Mouse (Mus musculus): Measurements from ENCODE around the gene Slc30a10. TPM values are rescaled to one million over a fixed set of nuclear protein-coding genes. Genes with fewer than 3 reads are reported as not detected.

Slc30a10 gene
- total and polyA plus RNA-seq, 3 experiments: not detected

DNA sequence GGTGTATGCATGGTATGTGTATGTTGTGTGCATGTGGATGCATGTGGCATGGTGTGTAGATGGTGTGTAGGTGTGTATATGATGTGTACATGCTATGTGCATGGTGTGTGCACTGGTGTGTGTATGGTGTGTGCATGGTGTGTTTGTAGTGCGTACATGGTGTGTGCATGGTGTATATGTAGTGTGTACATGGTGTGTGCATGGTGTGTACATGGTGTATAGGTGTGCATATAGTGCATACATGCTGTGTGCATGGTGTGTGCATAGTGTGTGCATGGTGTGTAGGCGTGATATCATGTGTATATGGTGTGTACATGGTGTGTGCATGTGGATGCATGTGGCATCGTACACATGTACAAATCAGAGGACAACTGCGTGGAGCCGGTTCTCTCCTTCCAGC, 56.7 kb downstream of the Slc30a10 start:
- Histone ChIP-seq H3K4me1 (ENCODE audit: control insufficient read depth in 1 of 2, insufficient read depth in 2 of 2) (no peaks in the 10 kb centered on the region), H3K4me3 (replicated peaks in 1 of 3; ENCODE audit: low read depth in 2 of 3, low read length in 2 of 3, poor library complexity in 1 of 3) (no peak overlapping the region), H3K27ac (ENCODE audit: insufficient read depth, low read depth) (no peak overlapping the region)

DNA sequence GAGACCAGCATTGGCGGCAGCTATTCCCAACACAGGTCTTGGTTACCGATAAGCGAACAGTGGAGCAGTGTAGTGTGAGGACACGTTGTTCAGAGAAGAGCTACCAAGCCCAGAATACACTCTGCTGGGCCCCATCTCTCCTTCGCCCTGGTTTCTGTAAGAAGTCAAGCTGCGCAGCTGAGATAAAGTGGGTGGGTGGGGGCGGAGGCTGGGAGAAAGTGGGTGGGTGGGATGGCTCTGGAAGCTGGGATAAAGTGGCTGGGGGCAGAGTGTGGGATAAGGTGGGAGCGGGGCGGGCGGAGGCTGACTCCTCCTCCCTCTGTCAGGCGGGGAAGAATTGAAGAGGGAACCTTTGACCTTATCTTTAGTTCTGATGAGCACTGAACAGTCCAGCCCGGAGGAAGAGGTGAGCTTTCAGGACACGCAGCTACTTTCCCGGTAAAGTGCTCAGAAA, 60.9 kb downstream of the Slc30a10 start:
- Histone ChIP-seq H3K4me3 (replicated peaks in 1 of 3; ENCODE audit: low read depth in 2 of 3, low read length in 2 of 3, poor library complexity in 1 of 3) (no peak overlapping the region), H3K4me1 (ENCODE audit: control insufficient read depth in 1 of 2, insufficient read depth in 2 of 2) (peaks cover 0 to 13% of the 10 kb centered on the region in 2 experiments; a peak in 2 of 4 replicates), H3K9me3 (replicated peaks; ENCODE audit: low read length) (no peaks in the 10 kb centered on the region), H3K27me3 (replicated peaks) (no peaks in the 10 kb centered on the region), H3K9ac (ENCODE audit: insufficient read depth, low read depth) (no peak overlapping the region), H3K36me3 (replicated peaks in 1 of 2; ENCODE audit: control insufficient read depth in 1 of 2, insufficient read depth in 1 of 2, low read length in 1 of 2) (no peaks in the 10 kb centered on the region), H3K79me2 (replicated peaks; ENCODE audit: control insufficient read depth, extremely low read depth, insufficient read depth, poor library complexity, severe bottlenecking) (no peaks in the 10 kb centered on the region), H3K27ac (ENCODE audit: insufficient read depth, low read depth) (no peak overlapping the region), H3K4me2 (ENCODE audit: insufficient read depth, low read depth, poor library complexity, severe bottlenecking) (no peak overlapping the region)
- in situ Hi-C loops (cut with MboI; ENCODE audit: low pct_ligation_motif_present, low pct_unique_long_range_greater_than_20kb, low sequenced_read_pairs): no loop called here
- no peak for DNase-seq (ENCODE audit: extremely low read depth)
- dilution Hi-C loops (cut with MboI; ENCODE audit: extremely low pct_ligation_motif_present, extremely low pct_unique_long_range_greater_than_20kb, low sequenced_read_pairs): no loop called here
- TF ChIP-seq TBP (conservative IDR thresholded peaks at IDR 0.05; ENCODE audit: low read depth, low read length) (no peak), HCFC1 (IDR thresholded peaks at IDR 0.05; ENCODE audit: low read depth, low read length) (no peak), USF2 (conservative IDR thresholded peaks at IDR 0.05; ENCODE audit: low read depth, low read length) (no peak), ZKSCAN1 (IDR thresholded peaks at IDR 0.05; ENCODE audit: borderline replicate concordance, low read depth, low read length) (no peak), ZNF384 (IDR thresholded peaks at IDR 0.05; ENCODE audit: low read depth, low read length) (no peak), SIN3A (IDR thresholded peaks at IDR 0.05; ENCODE audit: low read length) (no peak), CHD2 (IDR thresholded peaks at IDR 0.05; ENCODE audit: low read length) (no peak), EP300 (IDR thresholded peaks at IDR 0.05; ENCODE audit: low read length) (no peak), NELFE (IDR thresholded peaks at IDR 0.05; ENCODE audit: low read depth, low read length) (no peak), POLR2A (IDR thresholded peaks at IDR 0.05; ENCODE audit: low read depth, low read length) (no peak), CHD1 (IDR thresholded peaks at IDR 0.05; ENCODE audit: low read depth, low read length) (no peak), MAFK (IDR thresholded peaks at IDR 0.05; ENCODE audit: insufficient replicate concordance, low read length) (no peak), ZC3H11A (IDR thresholded peaks at IDR 0.05; ENCODE audit: low read depth, low read length) (no peak), E2F4 (IDR thresholded peaks at IDR 0.05; ENCODE audit: insufficient replicate concordance, low read depth, low read length) (no peak), TCF12 (IDR thresholded peaks at IDR 0.05; ENCODE audit: low read depth, low read length) (no peak), USF1 (IDR thresholded peaks at IDR 0.05; ENCODE audit: low read depth, low read length) (no peak)

More for the DNA sequence above, 56.7 kb downstream of the Slc30a10 start:
- Histone ChIP-seq H3K4me2 (ENCODE audit: insufficient read depth, low read depth, poor library complexity, severe bottlenecking) (no peak overlapping the region), H3K79me2 (replicated peaks; ENCODE audit: control insufficient read depth, extremely low read depth, insufficient read depth, poor library complexity, severe bottlenecking) (no peaks in the 10 kb centered on the region), H3K9ac (ENCODE audit: insufficient read depth, low read depth) (no peak overlapping the region), H3K27me3 (replicated peaks) (no peaks in the 10 kb centered on the region), H3K9me3 (replicated peaks; ENCODE audit: low read length) (no peaks in the 10 kb centered on the region), H3K36me3 (replicated peaks in 1 of 2; ENCODE audit: control insufficient read depth in 1 of 2, insufficient read depth in 1 of 2, low read length in 1 of 2) (no peaks in the 10 kb centered on the region)
- no peak for DNase-seq (ENCODE audit: extremely low read depth)
- in situ Hi-C loops (cut with MboI; ENCODE audit: low pct_ligation_motif_present, low pct_unique_long_range_greater_than_20kb, low sequenced_read_pairs): no loop called here
- dilution Hi-C loops (cut with MboI; ENCODE audit: extremely low pct_ligation_motif_present, extremely low pct_unique_long_range_greater_than_20kb, low sequenced_read_pairs): no loop called here
- TF ChIP-seq POLR2AphosphoS2 (IDR thresholded peaks at IDR 0.05; ENCODE audit: low read depth, low read length) (no peak), MAFK (IDR thresholded peaks at IDR 0.05; ENCODE audit: insufficient replicate concordance, low read length) (no peak), CHD1 (IDR thresholded peaks at IDR 0.05; ENCODE audit: low read depth, low read length) (no peak), POLR2A (IDR thresholded peaks at IDR 0.05; ENCODE audit: low read depth, low read length) (no peak), ZMIZ1 (IDR thresholded peaks at IDR 0.05; ENCODE audit: low read depth, low read length) (no peak), IRF4 (IDR thresholded peaks at IDR 0.05; ENCODE audit: low read depth, low read length) (no peak), NELFE (IDR thresholded peaks at IDR 0.05; ENCODE audit: low read depth, low read length) (no peak), SIN3A (IDR thresholded peaks at IDR 0.05; ENCODE audit: low read length) (no peak), GABPA (IDR thresholded peaks at IDR 0.05; ENCODE audit: insufficient replicate concordance, low read depth, low read length) (no peak), PAX5 (IDR thresholded peaks at IDR 0.05; ENCODE audit: low read length) (no peak), E2F4 (IDR thresholded peaks at IDR 0.05; ENCODE audit: insufficient replicate concordance, low read depth, low read length) (no peak), SMC3 (IDR thresholded peaks at IDR 0.05; ENCODE audit: low read depth, low read length) (no peak), ZKSCAN1 (IDR thresholded peaks at IDR 0.05; ENCODE audit: borderline replicate concordance, low read depth, low read length) (no peak)
